Mouse (Mus musculus): ENCODE data around the gene Ep300.

Gene Ep300

DNA sequence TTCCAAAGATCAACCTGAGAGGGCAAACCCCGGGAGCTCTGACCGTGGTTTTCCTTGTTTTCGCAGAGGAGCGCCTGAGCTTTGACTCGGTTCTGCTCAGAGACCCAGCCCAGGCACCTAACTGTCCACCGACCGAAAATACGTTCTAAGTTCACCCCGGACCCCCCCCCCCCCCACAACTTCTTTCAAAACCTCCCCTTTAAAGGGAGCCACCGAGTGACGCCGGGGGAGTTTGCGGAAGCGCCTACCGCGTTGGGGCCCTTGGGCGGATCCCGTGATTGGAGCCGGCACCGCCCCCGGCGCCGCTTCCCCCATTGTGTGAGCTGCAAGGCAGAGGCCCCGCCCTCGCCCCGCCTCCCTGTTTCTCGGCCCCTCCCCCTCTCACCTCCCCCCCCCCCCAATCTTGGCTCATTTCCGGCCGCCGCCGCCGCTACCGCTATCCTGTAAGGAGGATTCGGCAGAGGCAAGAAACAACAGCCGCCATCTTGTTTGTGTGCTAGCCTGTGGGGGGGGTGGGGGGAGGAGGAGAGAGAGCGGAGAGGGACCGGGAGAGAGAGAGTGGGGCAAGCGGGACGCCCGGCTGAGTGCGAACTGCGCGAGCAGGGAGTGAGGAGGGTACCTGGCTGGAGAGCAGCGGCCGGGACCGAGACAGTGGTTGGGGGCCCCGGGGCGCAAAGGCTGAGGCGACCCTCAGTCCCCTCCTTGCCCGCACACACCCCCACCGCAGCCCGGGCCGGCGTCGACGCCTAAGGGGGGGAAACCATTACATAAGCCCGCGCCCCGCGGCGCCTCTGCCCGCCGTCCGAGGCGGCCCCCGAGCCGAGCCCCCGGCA lies at the start of gene Ep300:
Gene Ep300, plus strand, starts transcription at position 439 of the 833 bp plus-strand sequence.
- peak; percentile 98 for DNase-seq

DNA sequence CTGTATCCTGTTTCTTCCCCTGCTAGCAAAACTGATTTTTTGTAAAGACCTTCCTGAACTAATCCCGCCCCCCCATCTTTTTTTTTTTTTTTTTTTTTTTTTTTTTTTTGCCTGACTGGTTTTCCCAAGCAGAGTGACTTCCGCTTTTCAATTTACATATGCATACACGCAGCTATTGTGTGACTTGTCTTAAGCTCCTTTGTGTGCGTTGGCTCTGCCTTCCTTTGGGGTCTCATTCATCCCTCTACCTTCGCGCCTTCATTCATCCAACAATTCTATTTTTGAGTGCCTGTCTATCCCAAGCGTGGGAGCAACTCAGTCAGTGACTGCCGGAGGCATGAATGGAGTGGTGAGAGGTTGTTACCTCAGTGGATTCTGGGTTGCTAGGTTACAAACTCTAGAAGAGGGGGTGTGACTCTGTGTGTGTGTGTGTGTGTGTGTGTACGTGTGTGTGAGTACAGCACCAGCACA lies 49.2 kb upstream of the Ep300 start:
- peak; percentile 38 for DNase-seq

DNA sequence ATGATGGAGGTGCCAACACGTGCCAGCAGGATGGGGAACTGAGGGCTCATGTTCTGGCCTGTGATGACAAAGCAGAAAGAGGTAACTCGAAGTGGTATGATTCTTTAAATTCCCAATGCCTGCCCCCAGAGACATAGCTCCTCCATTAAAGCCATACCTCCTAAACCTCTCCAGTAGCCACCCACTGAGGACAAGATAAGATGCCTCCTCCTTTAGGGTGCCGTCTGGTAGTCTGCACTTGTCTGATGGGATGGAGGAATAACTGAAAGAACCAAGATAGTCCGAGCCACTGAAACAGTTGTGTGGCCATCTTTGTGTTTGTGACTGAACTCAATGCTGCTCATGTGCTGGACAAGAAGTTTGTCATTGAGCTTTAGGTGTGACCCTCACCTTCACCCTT lies 47.0 kb upstream of the Ep300 start:
- no peak for DNase-seq

DNA sequence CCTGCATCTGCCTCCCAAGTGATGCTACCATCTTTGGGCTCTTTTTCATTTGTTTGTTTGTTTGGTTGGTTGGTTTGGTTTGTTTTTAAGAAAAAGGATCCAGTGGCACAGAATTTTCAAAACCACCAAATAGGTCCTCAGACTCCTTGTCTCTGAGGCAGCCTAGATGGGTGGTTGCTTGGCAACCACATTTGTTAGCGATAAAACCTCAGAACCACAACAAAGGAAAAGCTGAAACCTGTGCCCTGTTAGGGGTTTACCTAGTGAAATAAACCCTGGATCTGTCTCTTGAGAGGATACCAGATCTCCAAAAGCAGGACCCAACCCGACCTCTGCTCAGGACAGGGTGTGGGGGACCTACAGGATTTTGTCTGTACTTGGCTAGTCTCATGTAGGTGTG lies 45.6 kb upstream of the Ep300 start:
- no peak for DNase-seq

DNA sequence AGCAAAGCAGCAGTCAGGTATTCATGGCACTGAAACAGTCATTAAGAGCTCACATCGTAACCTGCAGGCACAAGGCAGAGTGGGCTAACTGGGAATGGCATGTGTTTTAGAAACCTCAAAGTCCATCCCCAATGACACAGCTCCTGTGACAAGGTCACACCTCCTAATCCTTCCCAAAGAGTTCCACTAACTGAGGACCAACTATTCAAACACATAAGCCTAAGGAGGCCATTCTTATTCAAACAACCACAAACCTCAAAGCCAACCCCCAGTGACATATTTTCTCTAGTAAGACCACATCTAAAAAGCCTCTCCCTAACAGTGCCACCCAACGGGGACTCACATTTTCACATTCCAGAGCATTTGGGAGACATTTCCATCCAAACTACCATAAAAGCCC lies 40.2 kb upstream of the Ep300 start:
- DNase-seq, result no peak

DNA sequence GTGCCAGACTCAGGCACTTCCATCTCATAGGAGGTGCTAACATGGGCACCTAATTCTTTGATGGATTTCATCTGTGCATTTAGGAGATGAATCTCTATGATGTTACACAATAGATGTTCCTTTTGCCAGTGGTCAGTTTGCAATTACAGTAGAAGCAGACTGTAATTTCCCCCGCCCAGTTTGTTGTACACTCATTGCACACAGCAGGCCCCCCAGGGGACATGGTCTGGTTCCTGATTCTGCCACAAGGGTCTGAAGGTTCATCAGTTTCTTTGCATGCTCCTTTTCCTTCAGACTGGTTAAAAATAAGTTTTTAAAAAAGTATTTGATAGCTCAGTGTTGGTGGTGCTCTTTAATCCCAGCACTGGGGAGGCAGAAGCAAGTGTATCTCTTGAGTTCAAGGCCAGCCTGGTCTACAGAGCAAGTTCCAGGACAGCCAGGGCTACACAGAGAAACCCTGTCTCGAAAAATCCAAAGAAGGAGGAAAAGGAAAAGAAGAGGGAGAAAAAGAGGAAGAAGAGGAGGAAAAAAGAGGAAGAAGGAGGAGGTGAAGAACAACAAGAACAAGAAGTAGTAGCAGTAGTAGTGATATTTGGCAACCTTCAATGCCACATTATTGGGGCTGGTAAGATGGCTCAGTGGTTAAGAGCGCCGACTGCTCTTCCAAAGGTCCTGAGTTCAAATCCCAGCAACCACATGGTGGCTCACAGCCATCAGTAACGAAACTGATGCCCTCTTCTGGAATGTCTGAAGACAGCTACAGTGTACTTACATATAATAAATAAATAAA lies 39.6 kb upstream of the Ep300 start:
- no peak for DNase-seq

DNA sequence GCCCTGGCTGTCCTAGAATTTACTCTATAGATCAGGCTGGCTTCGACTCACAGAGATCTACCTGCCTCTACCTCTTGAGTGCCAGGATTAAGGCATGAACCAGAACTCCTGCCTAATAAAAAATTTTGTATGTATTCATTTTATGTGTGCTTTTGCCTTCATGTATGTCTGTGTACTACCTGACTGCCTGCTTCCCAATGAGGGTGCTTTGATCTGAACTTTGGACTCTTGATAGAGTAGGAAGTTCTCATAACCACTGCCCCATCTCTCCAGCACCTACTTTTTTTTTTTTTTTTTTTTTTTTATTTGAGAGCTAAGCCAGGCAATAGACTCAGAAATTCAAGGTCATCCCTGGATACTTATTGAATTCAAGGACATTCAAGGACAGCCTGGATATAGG lies 31.7 kb upstream of the Ep300 start:
- DNase-seq, result no peak

DNA sequence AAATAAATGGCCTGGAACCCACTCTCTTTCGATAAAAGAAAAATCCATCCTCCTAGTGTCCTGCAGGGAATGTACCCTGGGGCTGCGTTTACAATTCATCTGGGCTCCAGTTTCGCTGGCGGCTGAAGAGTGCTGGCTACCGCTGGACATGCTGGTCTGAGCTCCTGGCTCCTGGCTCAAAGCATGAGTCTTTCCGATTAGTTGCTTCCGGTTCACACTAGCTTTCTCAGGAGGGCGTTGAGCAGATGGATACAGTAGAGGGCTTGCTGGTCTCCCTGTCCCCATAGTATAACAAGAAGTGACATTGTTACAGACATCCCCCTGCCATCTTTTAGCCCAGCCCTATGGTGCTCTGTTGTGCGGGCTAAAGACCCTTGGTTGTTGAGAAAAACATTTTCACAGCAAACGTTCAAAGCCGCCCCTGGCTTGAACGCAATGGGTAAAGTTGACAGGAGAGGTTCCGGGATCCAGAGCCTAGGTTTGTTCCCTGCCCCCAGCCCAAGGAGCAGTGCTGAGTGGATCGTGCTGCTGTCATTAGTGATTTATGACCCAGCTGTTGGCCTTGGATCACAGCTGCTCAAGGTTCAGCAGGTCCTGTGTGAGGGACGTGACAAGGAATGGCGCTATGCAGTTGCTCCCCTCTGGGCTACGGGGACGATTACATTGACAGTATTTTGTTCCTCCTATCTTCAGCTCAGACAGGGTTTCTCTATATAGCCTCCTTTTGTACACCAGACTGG lies 30.4 kb upstream of the Ep300 start:
- no peak for DNase-seq

DNA sequence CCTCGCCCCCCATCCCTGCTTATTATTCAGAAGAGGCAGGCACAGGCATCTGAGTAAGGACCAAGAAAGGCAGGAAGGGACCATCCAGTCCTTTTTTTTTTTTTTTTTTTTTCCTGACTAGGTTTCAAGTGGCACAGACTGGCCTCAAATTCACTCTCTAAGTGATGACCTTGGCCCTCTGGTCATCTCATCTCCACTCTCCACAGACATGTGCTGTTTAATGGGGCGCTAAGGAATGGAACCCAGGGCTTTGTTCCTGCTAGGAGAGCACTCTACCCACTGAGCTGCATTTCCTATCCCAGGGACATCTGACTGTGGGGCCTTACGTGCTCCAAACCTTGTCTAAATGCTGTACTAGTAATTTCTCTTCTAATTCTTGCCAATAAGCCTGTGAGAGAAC lies 29.2 kb upstream of the Ep300 start:
- no peak for DNase-seq

DNA sequence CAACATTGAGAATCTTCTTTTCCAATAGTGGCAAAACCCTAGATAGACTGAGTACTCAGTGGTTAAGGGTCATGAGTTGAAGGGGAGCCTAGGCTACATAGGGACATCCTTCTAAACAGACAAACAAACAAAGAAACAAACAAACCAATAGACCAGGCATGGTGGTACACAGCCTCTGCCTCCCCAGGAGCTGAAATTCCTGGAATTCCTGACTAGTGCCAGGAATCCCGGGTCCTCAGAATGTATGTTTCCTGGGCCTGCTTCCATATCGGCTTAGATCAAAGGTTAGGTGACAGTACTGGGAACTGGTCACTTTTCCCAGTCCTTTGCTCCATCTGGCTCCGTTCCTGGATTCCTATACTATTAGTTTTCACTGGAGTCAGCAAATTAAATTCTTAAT lies 23.6 kb upstream of the Ep300 start:
- DNase-seq, result no peak

DNA sequence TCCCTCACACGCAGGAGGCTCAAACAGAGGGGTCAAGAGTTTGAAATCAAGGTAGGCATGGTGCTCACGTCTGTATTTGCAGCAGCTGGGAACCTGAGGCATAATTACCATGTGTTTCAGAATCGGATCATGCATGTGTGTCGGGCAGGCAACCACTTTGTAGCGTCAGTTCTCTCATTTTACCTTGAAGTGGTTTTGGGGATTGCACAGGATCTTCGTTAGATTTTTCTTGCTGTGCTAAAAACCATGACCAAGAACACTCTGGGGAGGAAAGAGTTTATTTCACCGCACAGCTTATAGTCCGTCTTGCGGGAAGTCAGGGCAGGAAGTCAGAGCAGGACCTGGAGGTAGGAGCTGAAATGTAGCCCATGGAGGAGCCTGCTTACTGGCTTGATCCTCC lies 23.2 kb upstream of the Ep300 start:
- DNase-seq, result no peak

DNA sequence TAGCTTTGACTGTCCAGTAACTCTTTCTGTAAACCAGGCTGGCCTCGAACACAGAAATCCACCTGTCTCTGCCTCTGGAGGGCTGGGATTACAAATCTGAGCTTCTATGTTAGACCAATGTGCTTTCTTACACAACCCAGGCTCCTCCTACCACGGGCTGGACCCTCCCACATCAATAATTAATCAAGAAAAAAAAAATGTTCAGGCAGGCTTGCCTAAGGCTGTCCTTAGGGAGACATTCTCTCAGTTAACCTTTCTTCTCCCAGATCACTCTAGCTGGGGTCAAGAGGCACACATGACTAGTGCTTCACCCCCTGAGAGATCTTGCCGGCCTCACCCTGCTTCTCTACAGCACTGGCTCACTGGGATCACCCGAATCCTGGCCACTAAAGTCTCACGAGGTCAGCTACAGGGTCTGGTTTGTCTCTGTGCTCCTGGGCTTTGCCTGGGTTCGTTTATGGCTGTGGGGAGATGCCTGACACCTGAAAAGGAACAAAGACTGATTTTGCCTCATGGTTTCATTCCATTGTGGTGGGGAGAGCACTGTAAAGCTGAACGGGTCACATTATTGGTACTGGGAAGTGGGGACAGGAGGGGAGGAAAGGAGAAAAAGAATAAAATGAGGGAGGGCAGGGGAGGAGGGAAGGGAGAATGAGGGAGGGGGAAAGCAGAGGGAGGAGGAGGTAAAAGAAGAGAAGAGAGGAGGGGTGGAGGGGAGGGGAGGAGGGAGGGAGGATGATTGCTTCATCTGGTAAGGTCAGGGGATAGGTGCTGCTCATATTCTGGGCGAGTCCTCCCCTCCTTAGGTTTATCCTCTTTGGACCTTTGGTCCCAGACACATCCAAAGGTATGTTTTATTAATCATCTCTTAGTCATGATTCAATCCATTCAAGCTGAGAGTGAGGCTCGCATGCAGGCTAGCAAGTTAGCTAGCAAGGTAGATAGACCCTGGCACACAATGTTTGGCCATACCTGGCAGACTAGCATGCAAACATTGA lies 22.4 kb upstream of the Ep300 start:
- peak; percentile 26 for DNase-seq

DNA sequence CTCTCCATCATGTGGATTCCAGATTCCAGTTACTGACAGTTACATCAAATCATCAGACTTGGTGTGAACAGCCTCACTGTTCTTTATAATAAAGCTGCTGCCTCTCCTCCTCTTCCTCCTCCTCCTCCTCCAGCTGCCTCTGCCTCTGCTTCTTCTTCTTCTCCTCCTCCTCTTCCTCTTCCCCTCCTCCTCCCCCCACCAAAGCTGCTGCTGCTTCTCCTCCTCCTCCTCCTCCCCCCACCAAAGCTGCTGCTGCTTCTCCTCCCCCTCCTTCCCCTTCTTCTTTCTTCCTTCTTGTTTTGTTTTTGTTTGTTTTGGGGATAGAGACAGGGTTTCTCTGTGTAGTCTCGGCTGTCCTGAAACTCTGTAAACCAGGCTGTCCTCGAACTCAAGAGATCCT lies 17.1 kb upstream of the Ep300 start:
- no peak for DNase-seq

DNA sequence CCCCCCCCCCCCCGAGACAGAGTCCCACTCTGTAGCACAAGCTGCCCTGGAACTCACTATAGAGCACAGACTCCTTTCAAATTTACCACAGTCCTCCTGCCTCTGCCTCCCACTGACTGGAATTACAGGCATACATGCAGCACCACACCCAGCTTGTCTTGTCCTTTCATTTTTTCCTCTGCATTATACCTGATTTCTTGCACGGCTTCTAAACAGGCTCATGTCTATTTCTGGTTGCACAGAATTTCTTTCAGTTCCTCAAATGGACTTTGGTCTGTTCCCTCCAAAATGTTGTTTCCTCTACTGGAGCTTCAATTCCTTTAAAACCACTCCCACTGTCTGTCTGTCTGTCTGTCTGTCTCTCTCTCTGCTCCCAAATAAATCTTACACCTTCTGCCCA lies 16.6 kb upstream of the Ep300 start:
- no peak for DNase-seq

DNA sequence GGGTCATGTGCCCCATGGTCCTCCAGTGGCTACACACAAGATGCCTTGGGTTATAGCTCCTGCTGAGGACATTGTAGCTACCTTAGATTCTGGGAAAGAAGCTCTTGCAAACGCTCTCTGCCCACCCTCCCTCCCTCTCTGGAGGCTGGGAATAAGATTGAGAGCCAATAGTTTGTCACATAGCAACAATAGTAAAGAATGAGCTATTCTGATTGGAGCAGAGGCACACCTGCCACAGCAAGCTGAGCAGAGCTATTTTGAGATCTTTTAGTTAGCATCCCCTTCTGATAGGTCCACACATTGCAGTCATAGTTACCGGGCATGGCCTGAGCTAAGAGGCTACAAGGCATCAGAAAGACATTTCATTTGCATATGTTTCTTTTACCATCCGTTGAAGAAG lies 8.2 kb upstream of the Ep300 start:
- peak; percentile 12 for DNase-seq

DNA sequence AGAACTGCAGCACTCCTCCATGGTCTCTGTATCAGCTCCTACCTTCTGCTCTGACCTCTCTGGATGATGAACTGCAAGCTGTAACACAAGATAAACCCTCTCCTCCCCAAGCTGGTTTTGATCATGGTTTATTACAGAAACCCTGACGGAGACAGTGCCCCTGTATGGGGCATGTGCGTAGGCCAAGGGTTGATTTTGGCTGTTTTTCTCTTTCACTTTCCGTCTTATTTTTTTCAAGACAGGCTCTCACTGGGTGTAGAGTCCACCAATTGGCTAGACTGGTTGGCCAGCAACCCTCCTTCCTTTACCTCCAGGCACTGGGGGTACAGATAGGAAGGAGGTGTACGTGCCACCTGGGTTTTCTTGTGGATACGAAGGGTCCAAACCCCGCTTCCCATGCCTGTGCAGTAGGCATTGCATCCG lies 7.4 kb upstream of the Ep300 start:
- no peak for DNase-seq

DNA sequence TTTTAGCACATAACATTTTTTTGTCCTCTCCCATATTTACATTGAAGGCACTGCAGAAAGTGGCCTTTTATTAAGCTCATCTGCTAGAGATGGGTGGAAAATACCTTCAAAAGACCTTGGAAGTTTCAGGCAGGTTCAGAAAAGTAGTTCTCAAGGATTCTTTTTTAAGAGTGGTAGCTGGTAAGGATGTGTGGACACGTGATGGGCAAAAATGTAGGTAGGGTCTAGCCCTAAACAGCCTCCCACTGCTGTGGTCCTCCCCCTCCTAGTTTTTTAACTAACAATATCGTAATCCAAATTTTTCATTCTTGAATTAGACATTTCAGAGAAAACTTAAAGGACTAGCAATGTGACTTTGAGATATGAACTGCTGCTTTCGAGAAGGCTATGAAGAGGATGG lies 685 bp upstream of the Ep300 start:
- no peak for DNase-seq

DNA sequence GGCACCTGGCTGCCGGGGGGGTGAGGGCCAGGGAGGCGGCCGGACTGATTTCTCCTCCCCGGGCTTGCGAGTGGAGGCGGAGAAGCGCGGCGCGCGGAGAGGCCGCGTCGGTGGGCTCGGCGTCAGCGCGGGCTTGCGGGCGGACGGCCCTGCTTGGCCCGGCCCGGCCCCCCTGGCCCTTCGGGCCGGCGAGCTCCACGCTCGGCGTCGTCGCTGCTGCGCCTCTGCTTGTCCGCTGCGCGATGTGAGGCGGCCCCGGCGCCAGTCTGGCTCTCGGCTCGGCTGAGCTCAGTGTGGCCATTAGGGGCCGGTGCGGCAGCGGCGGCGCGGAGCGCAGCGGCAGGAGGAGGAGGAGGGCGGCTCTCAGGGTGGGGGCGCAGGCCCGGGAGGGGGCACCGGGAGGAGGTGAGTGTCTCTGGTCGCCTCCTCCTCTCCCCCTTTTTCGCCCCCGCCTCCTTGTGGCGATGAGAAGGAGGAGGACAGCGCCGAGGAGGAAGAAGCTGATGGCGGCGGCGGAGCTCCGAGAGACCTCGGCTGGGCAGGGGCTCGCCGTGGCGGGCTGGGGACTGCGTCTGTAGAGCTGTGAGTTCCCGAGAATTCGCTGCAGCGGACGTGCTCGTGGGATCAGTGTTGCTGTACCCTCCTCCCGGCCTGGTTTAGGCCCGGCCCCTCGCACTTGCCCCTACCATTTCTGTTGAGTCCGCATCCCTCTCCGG lies 753 bp downstream of the Ep300 start:
- DNase-seq, result peak; percentile 90

DNA sequence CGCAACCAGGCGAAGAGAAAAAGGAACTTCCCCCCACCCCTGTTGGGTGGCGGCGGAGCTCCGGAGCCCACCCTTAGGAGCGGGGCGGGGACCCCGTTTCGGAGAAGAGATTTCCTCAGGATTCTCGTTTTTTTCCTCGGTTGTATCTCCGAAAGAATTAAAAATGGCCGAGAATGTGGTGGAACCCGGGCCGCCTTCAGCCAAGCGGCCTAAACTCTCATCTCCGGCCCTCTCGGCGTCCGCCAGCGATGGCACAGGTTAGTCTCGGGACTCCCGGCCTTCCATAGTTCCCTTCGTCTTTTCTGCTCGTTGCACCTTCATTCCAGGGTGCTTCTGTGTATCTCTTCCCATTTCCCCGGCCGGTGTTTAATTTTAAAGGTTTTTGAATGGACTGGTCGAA lies 1.3 kb downstream of the Ep300 start:
- no peak for DNase-seq

DNA sequence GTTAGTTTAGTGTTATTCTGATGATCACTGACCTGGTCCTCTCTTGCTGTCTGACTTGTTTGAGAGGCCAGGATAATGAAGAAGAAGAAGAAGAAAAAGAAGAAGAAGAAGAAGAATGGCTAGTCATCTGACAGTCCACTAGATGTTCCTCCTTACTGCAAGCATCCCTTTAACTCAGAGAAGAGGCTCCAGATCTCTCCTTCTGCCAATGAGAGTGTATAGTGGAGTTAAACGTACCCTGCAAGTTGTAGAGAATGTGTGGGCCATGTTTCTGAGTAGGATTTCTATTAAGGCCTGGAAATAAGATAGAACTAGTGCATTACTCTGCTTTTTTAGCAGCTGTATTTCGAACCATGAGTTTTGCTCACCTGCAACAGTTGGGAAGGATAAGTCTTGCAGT lies 2.5 kb downstream of the Ep300 start:
- no peak for DNase-seq

DNA sequence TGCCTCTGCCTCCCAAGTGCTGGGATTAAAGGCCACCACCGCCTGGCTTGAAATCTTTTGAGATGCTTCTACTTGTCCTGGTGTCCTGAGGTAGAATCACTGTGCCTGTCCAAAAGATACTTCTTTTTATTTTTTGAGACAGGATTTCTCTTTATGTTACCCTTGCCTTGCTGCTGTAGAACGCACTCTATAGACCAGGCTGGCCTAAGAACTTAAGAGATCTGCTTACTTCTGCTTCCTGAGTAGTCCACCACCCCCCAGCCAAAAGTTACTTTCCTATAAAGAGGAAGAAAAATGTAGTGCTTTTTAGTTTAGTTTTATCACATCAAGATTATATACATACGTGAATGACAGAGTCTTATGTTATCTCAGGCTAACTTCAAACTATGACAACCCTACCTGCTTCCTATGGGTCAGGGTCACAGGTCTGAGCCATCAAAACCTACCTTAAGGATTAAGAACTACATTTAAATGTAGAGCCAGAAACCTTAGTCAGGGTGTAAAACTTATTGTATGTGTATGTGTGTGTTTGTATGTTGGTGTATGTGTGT lies 9.1 kb downstream of the Ep300 start:
- DNase-seq, result no peak
